Mouse (Mus musculus): ENCODE measurements around the gene Vps26a.
A peak's percentile ranks its signal among the peaks of the same experiment; 100 is the strongest.
"Not testable (repeated sequence)": the region's sequence is repeated elsewhere in the genome, so short reads cannot be mapped to it uniquely, and the experiment has no call there.

Gene Vps26a

GRCm38 (mm10) chr10:62474944-62475343 lies 11.7 kb downstream of the Vps26a start:
- H3K36me3 ChIP-seq (ENCODE audit: control insufficient read depth, insufficient read depth, low read length, poor library complexity, severe bottlenecking) = 0 out of 2 replicates have a peak, but pooled peaks cover 5% of the 10 kb centered on the region
- no peak for DNase-seq (ENCODE audit: low read depth, low spot score)
- no peaks in the 10 kb centered on the region for H3K27me3 ChIP-seq (ENCODE audit: control insufficient read depth, insufficient read depth, low read length, poor library complexity, severe bottlenecking)

GRCm38 (mm10) chr10:62471105-62471504 lies 15.5 kb downstream of the Vps26a start:
- Histone ChIP-seq H3K36me3 (ENCODE audit: control insufficient read depth, insufficient read depth, low read length, poor library complexity, severe bottlenecking) (peaks cover 5% of the 10 kb centered on the region; the same call in 1 of the 2 replicates), H3K27me3 (ENCODE audit: control insufficient read depth, insufficient read depth, low read length, poor library complexity, severe bottlenecking) (no peaks in the 10 kb centered on the region)
- no peak for DNase-seq (ENCODE audit: low read depth, low spot score)

- no peaks in the 10 kb centered on the region for H3K27me3 ChIP-seq (ENCODE audit: control insufficient read depth, insufficient read depth, low read length, poor library complexity, severe bottlenecking)
- no peaks in the 10 kb centered on the region; the same call in 1 of the 2 replicates for H3K36me3 ChIP-seq (ENCODE audit: control insufficient read depth, insufficient read depth, low read length, poor library complexity, severe bottlenecking)
- no peak for DNase-seq (ENCODE audit: low read depth, low spot score)
Measured at GRCm38 (mm10) chr10:62469736-62470135, 16.9 kb downstream of the Vps26a start.

GRCm38 (mm10) chr10:62461321-62461720 lies 25.3 kb downstream of the Vps26a start:
- H3K36me3 ChIP-seq (ENCODE audit: control insufficient read depth, insufficient read depth, low read length, poor library complexity, severe bottlenecking) = peaks cover 8% of the 10 kb centered on the region
- no peaks in the 10 kb centered on the region; the same call in 1 of the 2 replicates for H3K27me3 ChIP-seq (ENCODE audit: control insufficient read depth, insufficient read depth, low read length, poor library complexity, severe bottlenecking)
- DNase-seq (ENCODE audit: low read depth, low spot score) = no peak

- H3K27me3 ChIP-seq (ENCODE audit: control insufficient read depth, insufficient read depth, low read length, poor library complexity, severe bottlenecking); DNase-seq (ENCODE audit: low read depth, low spot score); H3K36me3 ChIP-seq (ENCODE audit: control insufficient read depth, insufficient read depth, low read length, poor library complexity, severe bottlenecking): not testable (repeated sequence)
Measured at GRCm38 (mm10) chr10:62452001-62452400, 34.6 kb downstream of the Vps26a start.

GRCm38 (mm10) chr10:62450280-62450640 lies 36.3 kb downstream of the Vps26a start:
- Histone ChIP-seq H3K27me3 (ENCODE audit: control insufficient read depth, insufficient read depth, low read length, poor library complexity, severe bottlenecking) (no peaks in the 10 kb centered on the region), H3K36me3 (ENCODE audit: control insufficient read depth, insufficient read depth, low read length, poor library complexity, severe bottlenecking) (peaks cover 4% of the 10 kb centered on the region)
- no peak for DNase-seq (ENCODE audit: low read depth, low spot score)

- peaks cover 4% of the 10 kb centered on the region for H3K36me3 ChIP-seq (ENCODE audit: control insufficient read depth, insufficient read depth, low read length, poor library complexity, severe bottlenecking)
- no peaks in the 10 kb centered on the region for H3K27me3 ChIP-seq (ENCODE audit: control insufficient read depth, insufficient read depth, low read length, poor library complexity, severe bottlenecking)
- peak; percentile 92 for DNase-seq (ENCODE audit: low read depth, low spot score)
Measured at GRCm38 (mm10) chr10:62449364-62450279, 37.0 kb downstream of the Vps26a start, which contains the start of the genes 4930507D05Rik and Supv3l1. TSS of gene 4930507D05Rik (plus strand) at chr10:62449489. TSS of gene Supv3l1 (minus strand) at chr10:62449738.

- no peak for DNase-seq (ENCODE audit: low read depth, low spot score)
- Histone ChIP-seq H3K27me3 (ENCODE audit: control insufficient read depth, insufficient read depth, low read length, poor library complexity, severe bottlenecking) (no peaks in the 10 kb centered on the region), H3K36me3 (ENCODE audit: control insufficient read depth, insufficient read depth, low read length, poor library complexity, severe bottlenecking) (peaks cover 15% of the 10 kb centered on the region)
Measured at GRCm38 (mm10) chr10:62430427-62430826, 56.2 kb downstream of the Vps26a start.

- Histone ChIP-seq H3K36me3 (ENCODE audit: control insufficient read depth, insufficient read depth, low read length, poor library complexity, severe bottlenecking) (no peaks in the 10 kb centered on the region; the same call in 1 of the 2 replicates), H3K27me3 (ENCODE audit: control insufficient read depth, insufficient read depth, low read length, poor library complexity, severe bottlenecking) (no peaks in the 10 kb centered on the region)
- no peak for DNase-seq (ENCODE audit: low read depth, low spot score)
Measured at GRCm38 (mm10) chr10:62425081-62425871, 61.3 kb downstream of the Vps26a start.

GRCm38 (mm10) chr10:62422255-62422654 lies 64.3 kb downstream of the Vps26a start, which contains the start of gene Hkdc1:
TSS of gene Hkdc1 (minus strand) at chr10:62422491.
- DNase-seq (ENCODE audit: low read depth, low spot score) = no peak
- no peaks in the 10 kb centered on the region for H3K36me3 ChIP-seq (ENCODE audit: control insufficient read depth, insufficient read depth, low read length, poor library complexity, severe bottlenecking)
- no peaks in the 10 kb centered on the region for H3K27me3 ChIP-seq (ENCODE audit: control insufficient read depth, insufficient read depth, low read length, poor library complexity, severe bottlenecking)

GRCm38 (mm10) chr10:62421127-62421526 lies 65.5 kb downstream of the Vps26a start:
- no peaks in the 10 kb centered on the region for H3K36me3 ChIP-seq (ENCODE audit: control insufficient read depth, insufficient read depth, low read length, poor library complexity, severe bottlenecking)
- no peak for DNase-seq (ENCODE audit: low read depth, low spot score)
- H3K27me3 ChIP-seq (ENCODE audit: control insufficient read depth, insufficient read depth, low read length, poor library complexity, severe bottlenecking) = no peaks in the 10 kb centered on the region

GRCm38 (mm10) chr10:62420399-62420798 lies 66.2 kb downstream of the Vps26a start:
- no peak for DNase-seq (ENCODE audit: low read depth, low spot score)
- Histone ChIP-seq H3K36me3 (ENCODE audit: control insufficient read depth, insufficient read depth, low read length, poor library complexity, severe bottlenecking) (no peaks in the 10 kb centered on the region), H3K27me3 (ENCODE audit: control insufficient read depth, insufficient read depth, low read length, poor library complexity, severe bottlenecking) (no peaks in the 10 kb centered on the region)

- DNase-seq (ENCODE audit: low read depth, low spot score) = no peak
- H3K36me3 ChIP-seq (ENCODE audit: control insufficient read depth, insufficient read depth, low read length, poor library complexity, severe bottlenecking) = no peaks in the 10 kb centered on the region
- no peaks in the 10 kb centered on the region for H3K27me3 ChIP-seq (ENCODE audit: control insufficient read depth, insufficient read depth, low read length, poor library complexity, severe bottlenecking)
Measured at GRCm38 (mm10) chr10:62419422-62419821, 67.2 kb downstream of the Vps26a start.

- Histone ChIP-seq H3K36me3 (ENCODE audit: control insufficient read depth, insufficient read depth, low read length, poor library complexity, severe bottlenecking) (no peaks in the 10 kb centered on the region), H3K27me3 (ENCODE audit: control insufficient read depth, insufficient read depth, low read length, poor library complexity, severe bottlenecking) (no peaks in the 10 kb centered on the region)
- DNase-seq (ENCODE audit: low read depth, low spot score) = no peak
Measured at GRCm38 (mm10) chr10:62418831-62419356, 67.7 kb downstream of the Vps26a start.

All from splenic B cell, adult 2 months (primary cell).